Mouse (Mus musculus) frontal cortex, postnatal 14 days (tissue): Measurements from ENCODE around the gene Klk5.

Experiments used
- DNase-seq, 2 experiments: peaks; one replicate each; pipeline ENCODE4 v3.0.0; 2022; ENCODE audit warnings: low spot score in 2 of 2

The Klk5 gene

GRCm38 (mm10) chr7:43841701-43842100 lies at the start of gene Klk5:
Klk5 (plus strand) TSS chr7:43841971.
- no peak for DNase-seq

- no peak for DNase-seq
Measured at GRCm38 (mm10) chr7:43796355-43796754, 45.4 kb upstream of the Klk5 start.

- DNase-seq: no peak
Measured at GRCm38 (mm10) chr7:43797333-43797769, 44.4 kb upstream of the Klk5 start, which contains the start of gene Klk8. Klk8 (plus strand) TSS chr7:43797577.

GRCm38 (mm10) chr7:43797844-43798462 lies 43.8 kb upstream of the Klk5 start:
- DNase-seq: no peak

- DNase-seq: no peak
Measured at GRCm38 (mm10) chr7:43799876-43800275, 41.9 kb upstream of the Klk5 start.

- no peak for DNase-seq
Measured at GRCm38 (mm10) chr7:43810994-43811393, 30.8 kb upstream of the Klk5 start, which contains the start of gene Klk7. Klk7 (plus strand) TSS chr7:43811294.

- DNase-seq: no peak
Measured at GRCm38 (mm10) chr7:43815211-43815610, 26.6 kb upstream of the Klk5 start.

GRCm38 (mm10) chr7:43816746-43817145 lies 25.0 kb upstream of the Klk5 start:
- DNase-seq: no peak

GRCm38 (mm10) chr7:43821581-43821980 lies 20.2 kb upstream of the Klk5 start:
- no peak for DNase-seq

- DNase-seq: no peak
Measured at GRCm38 (mm10) chr7:43824199-43824598, 17.6 kb upstream of the Klk5 start, which contains the start of gene Klk6. Klk6 (plus strand) TSS chr7:43824499.

- DNase-seq: no peak
Measured at GRCm38 (mm10) chr7:43826056-43826455, 15.7 kb upstream of the Klk5 start.

GRCm38 (mm10) chr7:43827706-43828105 lies 14.1 kb upstream of the Klk5 start:
- DNase-seq: no peak

GRCm38 (mm10) chr7:43829006-43829405 lies 12.8 kb upstream of the Klk5 start:
- no peak for DNase-seq

GRCm38 (mm10) chr7:43843801-43844200 lies 2.0 kb downstream of the Klk5 start:
- no peak for DNase-seq

- DNase-seq: no peak
Measured at GRCm38 (mm10) chr7:43851616-43852015, 9.8 kb downstream of the Klk5 start.

- DNase-seq: no peak
Measured at GRCm38 (mm10) chr7:43854642-43855380, 13.0 kb downstream of the Klk5 start.

GRCm38 (mm10) chr7:43855709-43856108 lies 13.9 kb downstream of the Klk5 start:
- DNase-seq: no peak

- no peak for DNase-seq
Measured at GRCm38 (mm10) chr7:43856307-43856706, 14.5 kb downstream of the Klk5 start.

GRCm38 (mm10) chr7:43857501-43857900 lies 15.7 kb downstream of the Klk5 start:
- no peak for DNase-seq

GRCm38 (mm10) chr7:43860411-43860810 lies 18.6 kb downstream of the Klk5 start:
- DNase-seq: no peak

GRCm38 (mm10) chr7:43873237-43873636 lies 31.5 kb downstream of the Klk5 start:
- peak; percentile 35 to 72 for DNase-seq

- no peak for DNase-seq
Measured at GRCm38 (mm10) chr7:43873674-43874073, 31.9 kb downstream of the Klk5 start.

GRCm38 (mm10) chr7:43874868-43875375 lies 33.2 kb downstream of the Klk5 start:
- no peak for DNase-seq
